Mouse (Mus musculus) liver, postnatal 0 days (tissue): ENCODE measurements at regions not wholly inside any gene's neighbourhood (a gene's known extent, or its start where the extent isn't known, plus 50 kb on each side); places are given as distances from the start of the nearest gene placed in this dataset.

Experiments
- ATAC-seq: fragments of 200-750 bp; cut with Nextera tagmentation; 2 replicates; pipeline ENCODE4 v1.8.0; 2017; ENCODE audit warnings: mild to moderate bottlenecking, moderate library complexity
- DNase-seq: peaks from one replicate; pipeline ENCODE4 v3.0.0-alpha.2; 2016
- H3K27ac ChIP-seq: fragments of 300-500 bp; sonication (generic); 2 replicates; pipeline ENCODE4 v1.5.1; 2014; ENCODE audit warnings: antibody characterized with exemption, moderate library complexity, mild to moderate bottlenecking, low read depth
- H3K27me3 ChIP-seq: fragments of 300-500 bp; sonication (generic); 2 replicates; pipeline ENCODE4 v1.6.1; 2014; ENCODE audit warnings: low read length, control low read depth, mixed read lengths; ENCODE audit not compliant: insufficient read depth
- H3K36me3 ChIP-seq: fragments of 300-500 bp; sonication (generic); replicated peaks from 2 replicates; pipeline ENCODE4 v1.6.1; 2014; ENCODE audit warnings: mild to moderate bottlenecking, control low read depth, low read length, moderate library complexity, mixed read lengths; ENCODE audit not compliant: insufficient read depth
- H3K4me1 ChIP-seq: fragments of 300-500 bp; sonication (generic); 2 replicates; pipeline ENCODE4 v1.6.1; 2014; ENCODE audit warnings: antibody characterized with exemption, mild to moderate bottlenecking, control low read depth; ENCODE audit not compliant: insufficient read depth
- H3K4me2 ChIP-seq: fragments of 300-500 bp; sonication (generic); 2 replicates; pipeline ENCODE4 v1.6.1; 2014; ENCODE audit warnings: low read depth, mild to moderate bottlenecking, low read length, moderate library complexity, mixed read lengths
- H3K4me3 ChIP-seq: fragments of 300-500 bp; sonication (generic); 2 replicates; pipeline ENCODE4 v1.5.1; 2014; ENCODE audit warnings: low read depth, low read length
- H3K9ac ChIP-seq: fragments of 300-500 bp; sonication (generic); replicated peaks from 2 replicates; pipeline ENCODE4 v1.6.1; 2014; ENCODE audit warnings: mild to moderate bottlenecking, moderate library complexity
- H3K9me3 ChIP-seq: fragments of 300-500 bp; sonication (generic); 2 replicates; pipeline ENCODE4 v1.6.1; 2016; ENCODE audit warnings: mild to moderate bottlenecking, control low read depth, low read length, mixed read lengths
- CTCF ChIP-seq: sonication (generic); IDR thresholded peaks from 2 replicates; pipeline ENCODE4 v1.5.1; 2016; ENCODE audit warnings: antibody characterized with exemption, low read depth
- EP300 ChIP-seq: IDR thresholded peaks from 2 replicates; pipeline ENCODE4 v1.6.1; 2016; ENCODE audit warnings: antibody characterized with exemption, low read depth, mild to moderate bottlenecking
- WGBS: fragments of 180-500 bp; shearing (Covaris S2); extraction: QIAGEN DNeasy Blood & Tissue Kit; methylation state at CpG from one replicate; pipeline ENCODE4 v1.1.7; 2014; ENCODE audit not compliant: insufficient replicate concordance; 5-methylcytosine and 5-hydroxymethylcytosine counted together

GRCm38 (mm10) chr8:5938057-5938456 lies 832.9 kb upstream of the Slc10a2 start:
- 75% methylated on average over 3 of the region's 3 CpGs for WGBS
- DNase-seq (no peak), ATAC-seq (no peak)
- Histone ChIP-seq H3K27me3 (no peaks in the 10 kb centered on the region), H3K9ac (no peak overlapping the region), H3K4me1 (no peaks in the 10 kb centered on the region), H3K27ac (no peak overlapping the region), H3K36me3 (no peaks in the 10 kb centered on the region), H3K4me2 (no peak overlapping the region), H3K9me3 (no peaks in the 10 kb centered on the region), H3K4me3 (no peak overlapping the region)
- no peak for TF ChIP-seq EP300
- no peak for TF ChIP-seq CTCF

DNA sequence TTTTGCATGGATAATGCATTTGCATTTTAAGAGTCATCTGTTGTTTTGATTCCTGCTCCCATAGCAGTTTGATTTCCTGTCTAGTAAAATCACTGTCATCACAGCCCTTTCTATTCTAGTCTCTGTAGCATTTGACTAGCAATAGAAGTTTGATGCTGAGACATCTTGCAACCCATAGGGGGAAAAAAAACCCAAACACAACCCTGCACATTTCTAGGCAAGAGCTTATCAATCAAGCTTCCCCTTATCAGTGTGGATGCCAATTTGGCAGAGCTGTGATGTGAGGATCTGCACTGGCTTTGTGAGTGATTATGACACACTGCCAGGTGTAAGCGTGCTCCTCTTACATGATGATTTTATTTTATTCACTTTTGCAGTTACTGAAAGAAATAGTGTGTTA lies 813.0 kb upstream of the Slc10a2 start:
- Histone ChIP-seq H3K4me1 (no peaks in the 10 kb centered on the region), H3K9ac (no peak overlapping the region), H3K4me2 (no peak overlapping the region), H3K36me3 (no peaks in the 10 kb centered on the region), H3K27ac (no peak overlapping the region), H3K4me3 (no peak overlapping the region), H3K27me3 (no peaks in the 10 kb centered on the region), H3K9me3 (no peaks in the 10 kb centered on the region)
- 76% methylated on average over 1 of the region's 1 CpGs for WGBS
- no peak for DNase-seq
- no peak for TF ChIP-seq CTCF
- TF ChIP-seq EP300 = no peak
- ATAC-seq = no peak
